Mouse (Mus musculus) mesoderm, embryonic 11.5 days (tissue): Measurements from ENCODE around the gene Tmem88.

Experiments
- DNase-seq: peaks from one replicate; pipeline ENCODE4 v3.0.0-alpha.2; 2012; ENCODE audit warnings: low read depth, low spot score

Gene Tmem88

GRCm38 (mm10) chr11:69382478-69383105, 15.4 kb downstream of the Tmem88 start:
- DNase-seq = no peak

- DNase-seq = no peak
Observed at GRCm38 (mm10) chr11:69381356-69381755, 16.7 kb downstream of the Tmem88 start.

- DNase-seq = no peak
Observed at GRCm38 (mm10) chr11:69379600-69379999, 18.4 kb downstream of the Tmem88 start.

- no peak for DNase-seq
Observed at GRCm38 (mm10) chr11:69377766-69378165, 20.3 kb downstream of the Tmem88 start.

- no peak for DNase-seq
Observed at GRCm38 (mm10) chr11:69375646-69376045, 22.4 kb downstream of the Tmem88 start.

- DNase-seq = no peak
Observed at GRCm38 (mm10) chr11:69373223-69373965, 24.6 kb downstream of the Tmem88 start.

GRCm38 (mm10) chr11:69372780-69373170, 25.3 kb downstream of the Tmem88 start:
- DNase-seq = no peak

GRCm38 (mm10) chr11:69372056-69372779, 25.8 kb downstream of the Tmem88 start:
- DNase-seq = no peak

- no peak for DNase-seq
Observed at GRCm38 (mm10) chr11:69371601-69372000, 26.4 kb downstream of the Tmem88 start.

GRCm38 (mm10) chr11:69370817-69371215, 27.2 kb downstream of the Tmem88 start:
- DNase-seq = no peak

GRCm38 (mm10) chr11:69369990-69370816, 27.8 kb downstream of the Tmem88 start:
- DNase-seq = no peak

- no peak for DNase-seq
Observed at GRCm38 (mm10) chr11:69369215-69369989, 28.6 kb downstream of the Tmem88 start, which contains the start of gene Chd3. Gene Chd3, minus strand, starts transcription at chr11:69369406.

GRCm38 (mm10) chr11:69368356-69369214, 29.4 kb downstream of the Tmem88 start:
- DNase-seq = no peak

GRCm38 (mm10) chr11:69367616-69368355, 30.2 kb downstream of the Tmem88 start:
- peak; percentile 76 for DNase-seq

- no peak for DNase-seq
Observed at GRCm38 (mm10) chr11:69366855-69367615, 31.0 kb downstream of the Tmem88 start.

GRCm38 (mm10) chr11:69366157-69366854, 31.7 kb downstream of the Tmem88 start:
- DNase-seq = peak; percentile 95

- DNase-seq = no peak
Observed at GRCm38 (mm10) chr11:69365722-69366121, 32.3 kb downstream of the Tmem88 start.

GRCm38 (mm10) chr11:69364910-69365309, 33.1 kb downstream of the Tmem88 start:
- peak; percentile 73 for DNase-seq
